Comparison of ENCODE assay signal across 11 mouse cellular contexts in genomic region chrX:96184100-96184732, GRCm38 (mm10).
A peak's percentile ranks its signal among the peaks of the same experiment; 100 is the strongest.
DNase-seq lines count a peak whose midpoint lies in the region; ATAC-seq and TF ChIP-seq lines count a peak whose summit lies in the region.
"Had no signal": no experiment of that assay in that cellular context is flagged by ENCODE, and none has a peak within 500 bp of the region (broad histone marks: within the 10 kb centered on the region; RNA-seq: fewer than 3 reads in every experiment).

No protein-coding gene starts in this region.

- peak; percentile 7 for DNase-seq in heart, postnatal 0 days (ENCODE audit: low spot score)
- no peak for DNase-seq in heart, postnatal 4 days
- no peak for DNase-seq in layer of hippocampus, adult 2 months (ENCODE audit: low spot score in 2 of 2)
- DNase-seq in layer of hippocampus, adult 9-11 months, result no peak
- DNase-seq in 3T3-L1 (ENCODE audit: low read depth, low spot score) (peak; percentile 57), adipocyte (ENCODE audit: low spot score) (peak; percentile 6)
- no peak for DNase-seq in limb, embryonic 10.5 days (ENCODE audit: low spot score)
- DNase-seq in gastrocnemius, adult 2 months, result no peak
- DNase-seq: cerebellum, adult 11-12 months; lung, postnatal 14 days had no signal

- H3K4me1 ChIP-seq in heart, postnatal 0 days (ENCODE audit: control insufficient read depth, insufficient read depth), result no peaks in the 10 kb centered on the region
- H3K4me1 ChIP-seq in limb, embryonic 10.5 days, result no peaks in the 10 kb centered on the region

- no peak overlapping the region for H3K4me3 ChIP-seq in heart, postnatal 0 days (ENCODE audit: low read depth, low read length)
- no peak overlapping the region for H3K4me3 ChIP-seq in layer of hippocampus, adult 2 months
- no peak overlapping the region for H3K4me3 ChIP-seq in limb, embryonic 10.5 days
- no peak overlapping the region for H3K4me3 ChIP-seq in gastrocnemius, adult 2 months

- 64% methylated on average over 5 of the region's 5 CpGs for WGBS in heart, postnatal 0 days
- WGBS in limb, embryonic 10.5 days, result 79% methylated on average over 5 of the region's 5 CpGs

- no peaks in the 10 kb centered on the region for H3K27me3 ChIP-seq in heart, postnatal 0 days (ENCODE audit: control insufficient read depth, insufficient read depth, low read length)
- no peaks in the 10 kb centered on the region for H3K27me3 ChIP-seq in limb, embryonic 10.5 days (ENCODE audit: low read depth, poor library complexity, severe bottlenecking)

- intact Hi-C loops in gastrocnemius, adult 2 months (cut with DNase I), result no loop called here

- H3K9ac ChIP-seq in heart, postnatal 0 days (replicated peaks; ENCODE audit: low read depth, low read length), result no peak overlapping the region

- no peak for TF ChIP-seq CTCF in heart, postnatal 0 days (IDR thresholded peaks at IDR 0.05; ENCODE audit: low read depth)
- 0 out of 2 replicates have a peak, but pooled peaks have one; percentile 6 for TF ChIP-seq CTCF in layer of hippocampus, adult 2 months (conservative IDR thresholded peaks at IDR 0.05)
- no peak for TF ChIP-seq CTCF in gastrocnemius, adult 2 months (IDR thresholded peaks at IDR 0.05)

- TF ChIP-seq EP300 in heart, postnatal 0 days (IDR thresholded peaks at IDR 0.05; ENCODE audit: low read depth), result no peak

- no peaks in the 10 kb centered on the region for H3K36me3 ChIP-seq in heart, postnatal 0 days (replicated peaks; ENCODE audit: control insufficient read depth, insufficient read depth, low read length)
- H3K36me3 ChIP-seq in limb, embryonic 10.5 days, result no peaks in the 10 kb centered on the region

- H3K9me3 ChIP-seq in heart, postnatal 0 days (replicated peaks; ENCODE audit: control insufficient read depth, low read length), result no peaks in the 10 kb centered on the region
- H3K9me3 ChIP-seq in limb, embryonic 10.5 days (replicated peaks), result no peaks in the 10 kb centered on the region

- H3K27ac ChIP-seq in heart, postnatal 0 days (ENCODE audit: low read depth), result no peak overlapping the region
- H3K27ac ChIP-seq in layer of hippocampus, adult 2 months, result no peak overlapping the region
- no peak overlapping the region for H3K27ac ChIP-seq in limb, embryonic 10.5 days
- no peak overlapping the region for H3K27ac ChIP-seq in gastrocnemius, adult 2 months

- ATAC-seq in heart, postnatal 0 days (ENCODE audit: insufficient read depth, low read depth), result 0 out of 2 replicates have a peak, but pooled peaks have one; percentile 49
- ATAC-seq: activated CD4-positive, CD25-positive, alpha-beta regulatory T cell, adult 4 months had no signal

- H3K4me2 ChIP-seq in heart, postnatal 0 days (ENCODE audit: low read depth, low read length), result no peak overlapping the region

Comparison
In these comparisons a context has a peak if more than half of its experiments do, and no peak if none do; other contexts are left out.
1. DNase-seq: peak in heart, postnatal 0 days (single experiment), 3T3-L1 (single experiment) and adipocyte (single experiment); none in heart, postnatal 4 days (single experiment), layer of hippocampus, adult 2 months (0 of 2), layer of hippocampus, adult 9-11 months (single experiment), limb, embryonic 10.5 days (single experiment) and gastrocnemius, adult 2 months (single experiment).